Mouse (Mus musculus) cortical plate, adult 2 months (tissue): ENCODE measurements at regions not wholly inside any gene's neighbourhood (a gene's known extent, or its start where the extent isn't known, plus 50 kb on each side); places are given as distances from the start of the nearest gene placed in this dataset.
"Not testable (repeated sequence)": the region's sequence is repeated elsewhere in the genome, so short reads cannot be mapped to it uniquely, and the experiment has no call there.

Experiments used
- H3K27ac ChIP-seq: fragments of 200-500 bp; 2 replicates; pipeline ENCODE4 v1.5.1; 2012; ENCODE audit warnings: low read length, control low read depth, inconsistent platforms; ENCODE audit not compliant: insufficient read depth
- H3K4me1 ChIP-seq: fragments of 200-500 bp; 2 replicates; pipeline ENCODE4 v1.6.1; 2011; ENCODE audit warnings: low read length; ENCODE audit not compliant: control insufficient read depth, insufficient read depth
- H3K4me3 ChIP-seq: fragments of 200-500 bp; 2 replicates; pipeline ENCODE4 v1.5.1; 2011; ENCODE audit warnings: mild to moderate bottlenecking, low read length, control low read depth; ENCODE audit not compliant: insufficient read depth
- CTCF ChIP-seq: fragments of 200-500 bp; IDR thresholded peaks from 2 replicates; pipeline ENCODE4 v1.5.1; 2011; ENCODE audit warnings: mild to moderate bottlenecking, control low read depth, low read length; ENCODE audit not compliant: insufficient read depth; ENCODE audit errors: extremely low read depth
- POLR2A ChIP-seq: fragments of 200-500 bp; IDR thresholded peaks from 2 replicates; pipeline ENCODE4 v1.6.1; 2011; ENCODE audit warnings: mild to moderate bottlenecking, low read length, control low read depth; ENCODE audit not compliant: insufficient read depth; ENCODE audit errors: extremely low read depth

DNA sequence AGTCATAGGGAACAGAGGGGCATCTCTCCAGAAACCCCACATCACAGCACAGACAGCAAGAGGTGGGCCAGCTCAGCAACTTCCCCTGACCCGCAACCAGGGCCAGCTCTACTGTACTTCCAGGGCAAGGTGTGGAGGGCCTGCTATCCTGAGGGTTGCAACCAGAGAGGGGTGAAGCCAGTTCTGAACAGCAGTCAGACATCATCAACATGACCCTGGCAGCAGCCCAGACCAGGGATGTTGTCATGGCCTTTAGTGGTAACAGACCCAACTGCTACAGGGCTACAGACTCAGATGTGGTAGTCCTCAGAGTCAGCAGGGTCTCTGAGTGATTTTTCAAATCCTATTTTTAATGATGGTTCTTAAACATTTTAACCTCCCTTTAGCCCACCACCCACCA lies 104.0 kb upstream of the Arid1b start:
- Histone ChIP-seq H3K4me3 (no peak overlapping the region), H3K4me1 (no peaks in the 10 kb centered on the region), H3K27ac (no peak overlapping the region)
- no peak for TF ChIP-seq POLR2A
- no peak for TF ChIP-seq CTCF

DNA sequence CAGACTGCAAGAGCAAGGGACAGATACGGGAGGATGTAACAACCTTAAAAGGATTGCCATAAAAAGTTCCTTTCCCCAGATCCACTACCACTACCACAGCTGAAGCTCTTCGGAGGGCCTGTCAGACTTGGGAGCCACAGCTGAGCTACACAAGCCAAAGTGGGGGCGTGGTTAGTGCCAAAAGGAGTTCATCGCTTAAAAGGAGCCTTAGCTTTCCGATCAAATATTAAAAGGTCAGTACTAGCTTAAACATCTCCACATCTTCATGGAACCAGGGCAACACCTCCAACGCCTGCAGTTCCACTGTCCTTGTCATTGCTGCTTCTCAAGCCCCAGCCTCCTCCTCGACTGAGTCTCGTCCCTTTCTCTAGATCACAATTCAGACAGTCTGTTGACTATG lies 102.6 kb upstream of the Arid1b start:
- Histone ChIP-seq H3K4me3 (no peak overlapping the region), H3K27ac (no peak overlapping the region), H3K4me1 (no peaks in the 10 kb centered on the region)
- no peak for TF ChIP-seq POLR2A
- TF ChIP-seq CTCF, result no peak

DNA sequence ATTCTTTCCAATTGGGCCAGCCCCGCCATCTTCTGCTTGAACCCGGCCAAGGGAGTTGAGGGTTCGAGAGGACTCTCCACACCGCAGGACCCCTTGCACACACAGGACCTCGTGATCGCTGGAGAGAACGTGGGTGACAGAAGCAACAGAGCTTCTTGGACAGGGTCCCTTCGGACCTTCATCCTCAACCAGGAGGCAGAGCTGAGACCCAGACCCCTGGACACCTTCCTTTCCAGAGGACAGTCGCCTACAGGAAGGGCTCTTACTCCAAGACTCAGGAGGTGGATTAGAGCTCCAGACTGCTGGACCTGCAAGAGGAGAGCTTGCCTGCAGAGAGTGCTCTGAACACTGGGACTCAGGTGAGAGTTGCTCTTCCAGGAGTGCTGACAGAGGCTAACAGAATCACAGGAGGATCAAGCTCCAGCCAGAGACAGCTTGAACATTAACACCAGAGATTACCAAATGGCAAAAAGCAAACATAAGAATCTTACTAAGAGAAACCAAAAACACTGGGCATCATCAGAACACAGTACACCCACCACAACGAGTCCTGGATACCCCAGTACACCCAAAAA lies 99.3 kb upstream of the Arid1b start:
- H3K4me1 ChIP-seq, H3K27ac ChIP-seq, H3K4me3 ChIP-seq: not testable (repeated sequence)

DNA sequence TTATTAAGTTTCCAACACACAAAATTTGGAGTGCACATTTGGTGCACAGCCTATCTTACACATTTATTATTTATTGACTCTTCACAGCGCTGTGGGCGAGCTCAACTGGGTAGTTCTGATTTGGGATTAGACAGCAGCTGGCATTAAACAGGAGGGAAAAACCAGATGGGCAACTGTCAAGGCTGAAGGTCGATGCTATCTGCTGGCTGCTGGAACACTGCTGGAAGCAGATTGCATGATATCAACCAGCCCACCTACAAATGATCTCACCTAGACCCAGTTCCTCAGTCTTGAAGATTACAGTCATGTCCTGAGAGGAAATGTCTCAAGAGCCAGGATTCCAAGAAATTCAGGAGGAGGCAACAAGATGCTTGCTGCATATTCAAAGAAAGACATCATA lies 91.0 kb upstream of the Arid1b start:
- TF ChIP-seq POLR2A (no peak), CTCF (no peak)
- Histone ChIP-seq H3K4me1 (no peaks in the 10 kb centered on the region; the same call in 1 of the 2 replicates), H3K27ac (no peak overlapping the region), H3K4me3 (no peak overlapping the region)

DNA sequence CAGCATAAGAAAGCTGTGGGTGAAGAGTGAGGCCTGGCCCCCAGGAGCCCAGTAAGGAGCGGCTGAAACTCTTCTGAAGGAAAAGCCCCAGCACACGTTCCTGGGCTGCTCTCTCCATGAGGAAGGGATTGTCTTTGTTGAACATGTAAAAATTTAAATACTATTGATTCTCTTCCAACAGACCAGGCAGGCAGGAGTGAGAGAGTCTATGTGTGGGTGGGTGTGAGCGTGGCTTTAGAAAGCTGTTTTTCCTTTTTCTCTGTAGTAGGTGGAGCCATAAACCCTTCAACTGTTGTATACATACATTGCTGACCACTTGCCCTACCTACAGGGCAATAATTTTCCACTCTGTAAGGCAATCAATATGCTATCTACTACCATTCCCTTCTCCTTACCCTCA lies 87.6 kb upstream of the Arid1b start:
- no peak overlapping the region for H3K4me3 ChIP-seq
- H3K27ac ChIP-seq, result no peak overlapping the region
- TF ChIP-seq CTCF, result no peak
- no peak for TF ChIP-seq POLR2A
- H3K4me1 ChIP-seq, result no peaks in the 10 kb centered on the region; the same call in 1 of the 2 replicates

DNA sequence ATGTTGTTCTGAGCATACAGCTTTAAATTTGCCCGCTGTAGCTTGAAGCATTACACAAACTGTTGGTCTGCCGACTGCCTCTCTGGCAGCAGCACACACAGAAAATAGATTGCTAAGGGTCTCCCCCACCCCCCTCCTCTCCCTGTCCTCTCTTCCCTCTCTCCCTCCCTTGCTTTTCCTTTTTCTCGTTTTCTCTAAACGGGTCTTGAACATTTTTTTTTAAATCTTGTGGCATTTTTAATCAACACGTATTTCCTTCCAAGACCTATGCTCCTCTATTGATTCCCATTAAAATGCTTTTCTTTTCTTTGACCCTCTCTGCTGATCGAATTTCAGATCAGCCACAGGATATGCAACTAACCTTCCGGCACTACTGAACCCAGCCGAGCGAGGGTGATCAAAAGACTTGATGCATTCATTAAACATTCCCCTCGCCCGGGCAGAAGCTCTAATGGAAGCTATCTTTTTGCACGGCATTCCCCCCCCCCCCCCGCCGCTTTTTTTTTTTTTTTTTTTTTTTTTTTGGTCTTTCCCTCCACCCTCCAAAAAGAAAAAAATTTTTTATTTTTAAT lies 86.9 kb upstream of the Arid1b start:
- H3K4me1 ChIP-seq, result no peaks in the 10 kb centered on the region; the same call in 1 of the 2 replicates
- peak overlapping the region; percentile 58 for H3K4me3 ChIP-seq
- TF ChIP-seq CTCF (no peak), POLR2A (0 out of 2 replicates have a peak, but pooled peaks have one; percentile 17)
- H3K27ac ChIP-seq, result peak overlapping the region; percentile 94

DNA sequence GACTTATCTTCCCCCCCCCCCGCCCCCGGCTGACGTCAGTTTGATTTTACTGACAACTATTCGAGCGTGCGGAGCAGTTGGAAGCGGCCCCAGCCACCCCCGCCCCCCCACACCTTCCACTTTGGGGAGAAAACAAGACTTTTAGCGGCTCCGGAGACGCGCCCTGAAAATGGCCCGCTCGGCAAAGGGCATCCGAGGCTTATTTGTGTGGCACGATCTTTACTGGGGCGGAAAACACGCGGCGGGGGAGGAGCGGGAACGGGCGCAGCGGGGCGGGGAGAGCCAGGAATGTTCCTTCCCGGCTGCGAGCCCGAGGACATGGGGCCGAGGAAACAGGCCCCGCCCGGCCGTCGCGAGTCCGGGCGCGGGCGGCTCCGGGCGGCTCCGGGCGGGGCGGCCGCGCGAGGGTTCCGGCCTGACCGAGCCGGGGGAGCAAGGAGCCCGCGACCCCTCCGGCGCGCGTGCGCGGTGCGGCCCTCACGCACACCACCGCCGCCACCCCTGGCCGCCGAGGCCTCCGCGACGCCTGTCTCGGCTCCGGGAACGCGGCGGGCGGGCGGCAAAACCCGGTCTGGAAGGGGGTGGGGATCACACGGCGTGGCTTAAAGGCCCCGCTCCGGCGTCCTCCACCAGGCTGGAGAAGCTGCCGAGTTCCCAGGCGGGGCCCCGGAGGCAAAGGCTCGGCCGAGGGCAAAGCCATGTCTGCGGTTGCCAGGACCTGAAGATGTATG lies 86.1 kb upstream of the Arid1b start:
- Histone ChIP-seq H3K4me1 (no peaks in the 10 kb centered on the region; the same call in 1 of the 2 replicates), H3K4me3 (peak overlapping the region; percentile 58), H3K27ac (peak overlapping the region; percentile 89)
- no peak for TF ChIP-seq CTCF
- TF ChIP-seq POLR2A, result no peak

DNA sequence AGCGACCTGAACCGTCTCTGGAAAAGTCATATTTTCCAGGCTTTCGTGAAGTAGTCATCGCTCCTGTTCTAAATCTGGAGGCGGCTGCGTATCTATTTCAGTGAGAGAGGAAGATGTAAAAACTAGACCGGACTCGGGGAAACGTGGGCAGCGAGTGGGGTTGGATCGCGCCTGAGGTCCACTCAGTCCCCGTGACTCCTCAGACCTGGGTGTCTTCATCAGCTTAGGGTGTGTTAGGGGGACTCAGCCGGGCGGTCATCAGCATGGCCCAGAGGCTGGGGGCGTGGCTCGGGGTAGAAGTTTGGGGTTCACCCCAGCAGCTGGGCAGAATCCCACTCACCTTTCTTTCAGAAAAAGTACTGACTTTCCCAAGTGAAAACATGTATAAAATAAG lies 85.6 kb upstream of the Arid1b start:
- no peaks in the 10 kb centered on the region; the same call in 1 of the 2 replicates for H3K4me1 ChIP-seq
- peak overlapping the region; percentile 58 for H3K4me3 ChIP-seq
- 0 out of 2 replicates have a peak, but pooled peaks have one; percentile 36 for TF ChIP-seq POLR2A
- TF ChIP-seq CTCF, result no peak
- H3K27ac ChIP-seq, result peak overlapping the region; percentile 89

DNA sequence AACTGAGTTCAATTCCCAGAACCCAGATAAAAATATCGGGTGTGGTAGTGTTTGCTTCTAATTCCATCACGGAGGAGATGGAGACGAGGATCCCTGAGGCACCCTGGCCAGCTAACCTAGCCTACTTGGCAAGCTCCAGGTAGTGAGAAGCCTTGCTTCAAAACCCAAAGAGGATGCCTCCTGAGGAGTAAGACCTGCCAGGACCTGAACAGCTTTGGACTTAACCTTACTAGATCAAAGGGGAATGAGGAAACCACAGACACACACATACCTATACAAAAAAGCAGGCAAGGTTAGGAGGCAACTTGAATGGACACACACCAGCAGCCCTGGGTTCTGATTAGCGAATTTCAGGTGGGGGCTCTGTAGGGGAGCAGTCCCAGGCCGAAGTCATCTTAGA lies 84.0 kb upstream of the Arid1b start:
- Histone ChIP-seq H3K4me1 (no peaks in the 10 kb centered on the region; the same call in 1 of the 2 replicates), H3K4me3 (no peak overlapping the region), H3K27ac (no peak overlapping the region)
- TF ChIP-seq CTCF (no peak), POLR2A (no peak)

DNA sequence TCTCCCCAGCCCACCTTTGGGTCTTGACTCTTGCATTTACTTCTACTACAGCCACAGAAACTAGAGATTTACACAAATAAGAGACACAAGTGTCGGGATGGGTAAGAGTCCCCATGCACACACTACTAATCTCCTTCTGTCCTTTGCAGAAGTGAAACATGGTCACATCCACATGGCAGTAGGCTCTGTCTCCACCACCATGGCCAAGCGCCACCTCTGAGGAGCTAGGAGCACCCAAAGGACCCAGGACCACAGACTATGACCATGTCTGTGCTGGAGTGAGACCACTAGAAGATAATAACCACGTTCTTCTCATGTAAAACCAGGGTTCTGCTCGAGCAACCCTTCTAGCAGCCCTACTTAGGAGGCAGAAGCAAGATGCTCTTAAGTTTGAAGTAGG lies 81.1 kb upstream of the Arid1b start:
- no peak overlapping the region for H3K4me3 ChIP-seq
- no peaks in the 10 kb centered on the region for H3K4me1 ChIP-seq
- no peak for TF ChIP-seq POLR2A
- no peak for TF ChIP-seq CTCF
- H3K27ac ChIP-seq, result no peak overlapping the region

DNA sequence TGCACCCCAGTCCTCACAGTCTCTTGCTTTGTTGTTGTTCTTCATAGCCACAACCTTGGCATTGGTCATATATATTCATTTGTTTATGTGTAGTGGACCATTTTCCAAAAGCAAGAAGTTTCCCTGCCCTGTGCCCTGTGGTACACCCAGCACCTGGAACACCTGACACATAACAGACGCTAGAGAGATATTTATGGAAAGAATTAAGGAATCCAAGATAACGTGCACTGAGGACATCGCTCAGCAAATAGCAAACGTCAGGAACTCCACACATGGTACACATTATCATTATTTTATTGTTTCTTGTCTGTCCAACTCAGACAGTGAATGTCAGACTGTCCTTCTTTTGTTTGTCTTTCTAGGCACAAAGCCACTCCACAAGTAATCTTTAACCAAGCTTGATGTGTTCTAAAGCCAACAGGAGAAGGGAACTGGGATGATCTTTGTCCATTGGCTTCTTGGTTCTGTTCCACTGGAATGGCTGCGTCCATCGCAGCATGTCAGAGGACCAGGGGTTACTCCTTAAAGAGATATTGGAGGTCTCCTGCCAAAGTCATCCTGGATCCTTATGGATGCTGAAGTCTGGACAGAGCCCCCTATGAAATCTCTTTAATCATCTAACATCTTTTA lies 74.2 kb upstream of the Arid1b start:
- Histone ChIP-seq H3K4me1 (no peaks in the 10 kb centered on the region), H3K4me3 (no peak overlapping the region), H3K27ac (no peak overlapping the region)
- TF ChIP-seq CTCF (no peak), POLR2A (no peak)
